Mouse (Mus musculus): ENCODE results near the gene Irf2bp2. TPM values are rescaled to one million over a fixed set of nuclear protein-coding genes. Genes with fewer than 3 reads are reported as not detected.
A peak's percentile ranks its signal among the peaks of the same experiment; 100 is the strongest.

Irf2bp2 gene
- polyA plus RNA-seq, 1 experiment from 2014 or later = 7.7 TPM

DNA sequence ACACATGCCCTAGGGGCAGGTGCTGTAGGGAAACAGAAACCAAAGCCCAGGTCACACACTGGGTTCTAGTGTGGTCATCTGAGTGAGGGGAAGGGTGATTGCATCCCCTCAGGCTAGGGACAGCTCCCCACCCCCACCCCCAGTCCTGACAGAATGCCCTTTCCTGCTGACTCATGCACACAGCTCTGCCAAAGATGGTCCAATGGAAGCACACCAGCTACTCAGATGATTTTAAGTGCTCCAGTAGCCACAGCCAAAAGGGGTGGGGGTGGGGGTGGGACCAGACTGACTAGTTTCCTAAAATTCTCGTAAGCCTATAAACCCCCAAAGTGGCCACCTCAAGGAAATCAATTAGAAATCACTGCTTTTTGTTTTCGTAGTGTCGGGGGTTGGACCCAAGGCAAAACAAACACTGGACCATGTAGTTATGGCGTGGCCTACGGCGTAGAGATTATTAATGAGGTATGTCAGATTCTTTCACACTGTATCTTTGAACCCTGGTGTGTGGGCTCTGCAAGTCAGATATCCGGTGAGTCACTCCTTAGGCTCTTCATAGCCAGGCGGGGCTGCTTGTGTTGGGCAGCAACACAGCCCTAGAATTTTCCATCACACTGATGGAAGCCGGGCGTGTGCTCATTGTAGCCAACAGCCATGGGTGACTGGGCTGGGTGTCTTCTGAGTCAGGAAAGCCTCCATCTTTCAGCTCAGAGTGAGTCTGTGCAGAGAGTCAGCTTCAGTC is 54.3 kb downstream of the Irf2bp2 start:
- Histone ChIP-seq H3K27ac (replicated peaks) (peak overlapping the region; percentile 96), H3K36me3 (no peaks in the 10 kb centered on the region), H3K9me3 (no peaks in the 10 kb centered on the region), H3K9ac (replicated peaks) (no peak overlapping the region), H3K4me1 (peaks cover 46% of the 10 kb centered on the region), H3K4me3 (no peak overlapping the region), H3K27me3 (no peaks in the 10 kb centered on the region), H3K4me2 (replicated peaks) (peak overlapping the region; percentile 41)
- ATAC-seq (ENCODE audit: low FRiP score, low read depth) = peak; percentile 16
- WGBS = 72% methylated on average over 10 of the region's 10 CpGs

DNA sequence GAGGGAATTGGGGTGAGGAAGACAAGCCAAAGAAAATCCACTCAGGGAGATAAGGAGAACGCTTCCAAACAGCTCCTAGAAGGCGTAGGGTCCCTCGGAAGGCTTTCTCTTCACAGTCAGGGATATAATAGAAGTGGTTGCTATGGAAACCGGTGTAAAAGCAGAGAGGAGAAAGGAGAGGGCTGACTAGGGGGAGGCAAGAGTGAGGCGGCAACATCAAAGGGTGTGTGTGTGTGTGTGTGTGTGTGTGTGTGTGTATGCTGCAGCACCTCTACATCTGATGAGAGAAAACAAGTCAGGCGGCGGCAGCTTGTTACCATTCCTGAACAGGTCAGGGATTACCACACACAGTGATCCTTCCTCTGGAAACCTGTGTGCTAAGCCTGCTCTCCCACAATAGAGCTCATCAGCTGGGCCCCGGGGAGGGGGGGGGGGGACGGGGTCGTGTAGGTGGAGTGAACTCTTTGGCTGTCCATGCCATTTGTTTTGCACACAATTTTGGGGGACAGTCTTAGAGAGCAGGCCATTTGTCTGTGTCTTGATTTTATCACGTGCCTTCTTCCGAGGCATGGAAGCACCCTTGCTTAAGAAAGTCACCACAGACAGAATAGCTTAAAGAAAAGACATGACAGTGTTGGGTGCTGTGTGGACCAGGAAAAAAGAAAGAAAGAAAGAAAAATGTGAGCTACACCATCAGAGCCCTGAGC is 55.0 kb downstream of the Irf2bp2 start:
- WGBS = 2% methylated on average over 12 of the region's 12 CpGs
- H3K4me1 ChIP-seq = peaks cover 46% of the 10 kb centered on the region
- no peak overlapping the region for H3K4me3 ChIP-seq
- peak overlapping the region; percentile 96 for H3K27ac ChIP-seq (replicated peaks)
- ATAC-seq (ENCODE audit: low FRiP score, low read depth) = peak; percentile 81
- H3K27me3 ChIP-seq = no peaks in the 10 kb centered on the region
- H3K36me3 ChIP-seq = no peaks in the 10 kb centered on the region
- peak overlapping the region; percentile 37; the same call in 1 of the 2 replicates for H3K9ac ChIP-seq (replicated peaks)
- peak overlapping the region; percentile 41 for H3K4me2 ChIP-seq (replicated peaks)
- no peaks in the 10 kb centered on the region for H3K9me3 ChIP-seq

Other genes starting within 250 kb of the Irf2bp2 start
- gene Coa6, start 171.5 kb downstream of the Irf2bp2 start, polyA plus RNA-seq (2016; fragmentation: Nextera tagmentation; extraction: Ambion mirVana) = 41.4 and 41.5 TPM in 2 replicates
- 2.3 TPM in 2 replicates for gene Tarbp1, start 118.9 kb downstream of the Irf2bp2 start, polyA plus RNA-seq (2016; fragmentation: Nextera tagmentation; extraction: Ambion mirVana)